Mouse (Mus musculus) cerebellum, adult 2 months (tissue): Measurements from ENCODE around the gene Myo16. TPM values are rescaled to one million over a fixed set of nuclear protein-coding genes. Genes with fewer than 3 reads are reported as not detected.

ENCODE experiments used
- DNase-seq, 2 experiments: peaks; one replicate each; pipeline ENCODE4 v3.0.0; 2021
- H3K27ac ChIP-seq: fragments of 200-500 bp; 2 replicates; pipeline ENCODE4 v1.5.1; 2012; ENCODE audit warnings: low read length, control low read depth, inconsistent platforms; ENCODE audit not compliant: insufficient read depth
- H3K27me3 ChIP-seq: fragments of 200-500 bp; 2 replicates; pipeline ENCODE4 v1.6.1; 2012; ENCODE audit warnings: inconsistent platforms, mild to moderate bottlenecking, low read length, moderate library complexity; ENCODE audit not compliant: control insufficient read depth, insufficient read depth
- H3K4me1 ChIP-seq: fragments of 200-500 bp; 2 replicates; pipeline ENCODE4 v1.6.1; 2011; ENCODE audit warnings: low read length; ENCODE audit not compliant: control insufficient read depth, insufficient read depth
- H3K4me3 ChIP-seq: fragments of 200-500 bp; replicated peaks from 2 replicates; pipeline ENCODE3; 2011; ENCODE audit warnings: mild to moderate bottlenecking, low read depth, low read length, control low read depth; ENCODE audit not compliant: insufficient read depth
- CTCF ChIP-seq: fragments of 200-500 bp; IDR thresholded peaks from 2 replicates; pipeline ENCODE4 v1.5.1; 2011; ENCODE audit warnings: low read depth, mild to moderate bottlenecking, control low read depth, low read length, moderate library complexity, borderline replicate concordance; ENCODE audit not compliant: insufficient read depth
- POLR2A ChIP-seq: fragments of 200-500 bp; IDR thresholded peaks from 2 replicates; pipeline ENCODE4 v1.6.1; 2011; ENCODE audit warnings: low read length, control low read depth, borderline replicate concordance; ENCODE audit not compliant: insufficient read depth
- WGBS: fragments of 180-500 bp; shearing (Covaris S2); methylation state at CpG from one replicate; pipeline ENCODE4 v1.1.7; 2018; 5-methylcytosine and 5-hydroxymethylcytosine counted together
- polyA plus RNA-seq: library from polyadenylated mRNA; depleted of rRNA; stranded (reverse); fragments of >200 nt; gene quantifications from 2 replicates; pipeline ENCODE4 v1.2.3, GENCODE M21; 2012

Myo16 gene
- polyA plus RNA-seq, 1 experiment, result 10.3 TPM

DNA sequence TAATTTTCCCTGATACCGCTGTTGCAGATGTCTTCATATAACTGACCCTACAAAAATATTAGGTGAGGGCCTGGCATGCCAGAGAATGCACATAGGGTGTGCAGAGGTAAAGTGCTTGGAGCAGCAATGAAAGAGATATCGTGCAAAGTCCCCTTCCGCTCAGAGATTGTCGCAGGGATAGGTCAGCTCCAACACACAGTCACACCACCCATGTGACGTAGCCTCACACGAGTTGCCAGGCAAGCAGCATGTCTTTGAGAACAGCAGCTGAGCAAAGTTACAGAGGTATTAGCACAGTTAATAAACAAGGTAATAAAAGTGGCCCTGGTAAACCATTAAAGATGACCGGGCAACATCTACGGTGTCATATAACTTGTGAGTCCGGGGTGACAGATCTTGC is 212.4 kb downstream of the Myo16 start:
- Histone ChIP-seq H3K4me1 (no peaks in the 10 kb centered on the region), H3K27me3 (no peaks in the 10 kb centered on the region), H3K27ac (no peak overlapping the region), H3K4me3 (no peak overlapping the region)
- no peak for DNase-seq
- TF ChIP-seq CTCF (no peak), POLR2A (no peak)
- 93% methylated on average over 9 of the region's 9 CpGs for WGBS

DNA sequence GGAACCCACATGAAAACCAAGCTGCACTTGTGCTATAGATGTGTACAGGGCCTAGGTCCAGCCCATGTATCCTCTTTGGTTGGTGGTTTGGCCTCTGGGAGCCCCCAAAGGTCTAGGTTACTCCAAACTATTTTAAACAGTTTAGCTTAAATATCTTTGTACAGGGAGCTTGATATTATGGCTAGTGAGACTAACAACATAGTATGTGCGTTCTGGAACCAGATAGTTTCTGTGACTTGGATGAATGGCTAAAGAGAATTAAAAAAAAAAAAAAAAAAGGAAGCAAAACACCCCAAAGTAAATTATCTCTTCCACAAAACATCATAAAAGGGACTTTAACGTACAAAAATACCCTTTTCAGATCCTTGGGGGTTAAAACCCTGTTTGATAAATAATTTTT is 218.9 kb downstream of the Myo16 start:
- no peaks in the 10 kb centered on the region for H3K27me3 ChIP-seq
- 83% methylated on average over 2 of the region's 2 CpGs for WGBS
- H3K4me1 ChIP-seq, result no peaks in the 10 kb centered on the region
- no peak for DNase-seq
- H3K4me3 ChIP-seq, result no peak overlapping the region
- TF ChIP-seq CTCF, result no peak
- no peak overlapping the region for H3K27ac ChIP-seq

- no peak for DNase-seq
- 88% methylated on average over 1 of the region's 1 CpGs for WGBS
- H3K4me3 ChIP-seq, result no peak overlapping the region
- no peaks in the 10 kb centered on the region for H3K4me1 ChIP-seq
- no peaks in the 10 kb centered on the region for H3K27me3 ChIP-seq
- TF ChIP-seq POLR2A (no peak), CTCF (no peak)
- H3K27ac ChIP-seq, result no peak overlapping the region
Observed at GRCm38 (mm10) chr8:10387143-10387542, 233.4 kb downstream of the Myo16 start.

GRCm38 (mm10) chr8:10391096-10391683 is 237.5 kb downstream of the Myo16 start:
- Histone ChIP-seq H3K27me3 (no peaks in the 10 kb centered on the region), H3K27ac (no peak overlapping the region), H3K4me3 (no peak overlapping the region), H3K4me1 (no peaks in the 10 kb centered on the region)
- no peak for DNase-seq
- TF ChIP-seq CTCF (no peak), POLR2A (no peak)
- WGBS, result 32% methylated on average over 7 of the region's 7 CpGs

- DNase-seq, result no peak
- H3K4me3 ChIP-seq, result no peak overlapping the region
- WGBS, result 15% methylated on average over 6 of the region's 6 CpGs
- TF ChIP-seq POLR2A (no peak), CTCF (no peak)
- no peaks in the 10 kb centered on the region for H3K27me3 ChIP-seq
- no peak overlapping the region for H3K27ac ChIP-seq
- H3K4me1 ChIP-seq, result no peaks in the 10 kb centered on the region
Observed at GRCm38 (mm10) chr8:10391913-10392312, 238.2 kb downstream of the Myo16 start.

DNA sequence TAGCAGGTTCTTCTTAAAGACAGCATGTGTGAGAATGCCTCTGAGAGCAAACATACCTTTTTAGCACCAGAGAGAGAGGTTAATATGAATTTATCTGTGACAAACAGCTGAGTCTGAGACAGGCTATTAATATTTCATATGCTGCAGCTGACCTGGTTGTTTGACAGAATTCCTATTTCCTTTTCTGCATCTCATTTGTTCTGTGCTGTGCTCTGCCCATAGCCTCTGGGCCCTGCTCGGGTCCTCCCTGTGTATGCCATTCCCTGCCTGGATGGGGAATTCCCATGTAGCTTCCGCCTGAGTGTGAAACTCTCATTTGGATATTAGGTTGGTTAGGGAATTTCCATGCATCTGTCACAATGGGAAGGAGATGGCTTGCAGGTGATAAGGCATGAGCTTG is 240.8 kb downstream of the Myo16 start:
- H3K27ac ChIP-seq, result no peak overlapping the region
- H3K4me3 ChIP-seq, result no peak overlapping the region
- TF ChIP-seq CTCF (no peak), POLR2A (no peak)
- no peak for DNase-seq
- no peaks in the 10 kb centered on the region for H3K27me3 ChIP-seq
- H3K4me1 ChIP-seq, result no peaks in the 10 kb centered on the region
- WGBS, result 66% methylated on average over 2 of the region's 2 CpGs

GRCm38 (mm10) chr8:10395146-10395545 is 241.4 kb downstream of the Myo16 start:
- TF ChIP-seq POLR2A (no peak), CTCF (no peak)
- no peak overlapping the region for H3K27ac ChIP-seq
- H3K4me3 ChIP-seq, result no peak overlapping the region
- DNase-seq, result no peak
- H3K4me1 ChIP-seq, result no peaks in the 10 kb centered on the region
- H3K27me3 ChIP-seq, result no peaks in the 10 kb centered on the region
- WGBS, result 71% methylated on average over 7 of the region's 7 CpGs

GRCm38 (mm10) chr8:10402606-10403005 is 248.9 kb downstream of the Myo16 start:
- Histone ChIP-seq H3K27ac (no peak overlapping the region), H3K4me1 (no peaks in the 10 kb centered on the region), H3K4me3 (no peak overlapping the region), H3K27me3 (no peaks in the 10 kb centered on the region)
- 2% methylated on average over 4 of the region's 4 CpGs for WGBS
- TF ChIP-seq CTCF, result peak; percentile 36; the same call in 1 of the 2 replicates
- TF ChIP-seq POLR2A, result no peak
- DNase-seq, result peak in 1 of 2 experiments; percentile 55
